Mouse (Mus musculus) thymus, postnatal 14 days (tissue): ENCODE data around the gene Rtf2.

Source experiments
- DNase-seq: peaks from one replicate; pipeline ENCODE4 v3.0.0; 2021

The Rtf2 gene

GRCm38 (mm10) chr2:172439843-172440639 lies at the start of gene Rtf2:
Gene Rtf2, plus strand, starts transcription at chr2:172440556.
- peak; percentile 98 for DNase-seq

GRCm38 (mm10) chr2:172392041-172392521 lies 48.3 kb upstream of the Rtf2 start:
- DNase-seq = peak; percentile 65

GRCm38 (mm10) chr2:172393391-172394051 lies 46.8 kb upstream of the Rtf2 start, which contains the start of gene Cass4:
Gene Cass4, plus strand, starts transcription at chr2:172393794.
- DNase-seq = peak; percentile 81

GRCm38 (mm10) chr2:172394052-172394392 lies 46.3 kb upstream of the Rtf2 start:
- no peak for DNase-seq

- no peak for DNase-seq
Measured at GRCm38 (mm10) chr2:172394671-172395070, 45.7 kb upstream of the Rtf2 start.

- no peak for DNase-seq
Measured at GRCm38 (mm10) chr2:172395961-172396360, 44.4 kb upstream of the Rtf2 start.

GRCm38 (mm10) chr2:172399901-172400300 lies 40.5 kb upstream of the Rtf2 start:
- DNase-seq = peak; percentile 54

GRCm38 (mm10) chr2:172401116-172401825 lies 39.1 kb upstream of the Rtf2 start:
- DNase-seq = peak; percentile 57

GRCm38 (mm10) chr2:172404239-172404638 lies 36.1 kb upstream of the Rtf2 start:
- no peak for DNase-seq

GRCm38 (mm10) chr2:172405011-172405410 lies 35.3 kb upstream of the Rtf2 start:
- DNase-seq = no peak

- DNase-seq = no peak
Measured at GRCm38 (mm10) chr2:172406173-172406572, 34.2 kb upstream of the Rtf2 start.

- no peak for DNase-seq
Measured at GRCm38 (mm10) chr2:172407499-172407898, 32.9 kb upstream of the Rtf2 start.

GRCm38 (mm10) chr2:172410686-172411085 lies 29.7 kb upstream of the Rtf2 start:
- DNase-seq = no peak

GRCm38 (mm10) chr2:172411091-172411490 lies 29.3 kb upstream of the Rtf2 start:
- no peak for DNase-seq

GRCm38 (mm10) chr2:172412454-172412853 lies 27.9 kb upstream of the Rtf2 start:
- no peak for DNase-seq

- DNase-seq = no peak
Measured at GRCm38 (mm10) chr2:172413273-172413672, 27.1 kb upstream of the Rtf2 start.

GRCm38 (mm10) chr2:172413894-172414293 lies 26.5 kb upstream of the Rtf2 start:
- DNase-seq = no peak

GRCm38 (mm10) chr2:172416218-172416617 lies 24.1 kb upstream of the Rtf2 start:
- DNase-seq = no peak

- no peak for DNase-seq
Measured at GRCm38 (mm10) chr2:172416876-172417275, 23.5 kb upstream of the Rtf2 start.

- DNase-seq = no peak
Measured at GRCm38 (mm10) chr2:172418208-172418607, 22.1 kb upstream of the Rtf2 start.

GRCm38 (mm10) chr2:172430609-172431008 lies 9.7 kb upstream of the Rtf2 start:
- no peak for DNase-seq

GRCm38 (mm10) chr2:172433746-172434145 lies 6.6 kb upstream of the Rtf2 start:
- peak; percentile 85 for DNase-seq

- DNase-seq = no peak
Measured at GRCm38 (mm10) chr2:172437371-172437952, 2.9 kb upstream of the Rtf2 start.
